In the genomic region with DNA sequence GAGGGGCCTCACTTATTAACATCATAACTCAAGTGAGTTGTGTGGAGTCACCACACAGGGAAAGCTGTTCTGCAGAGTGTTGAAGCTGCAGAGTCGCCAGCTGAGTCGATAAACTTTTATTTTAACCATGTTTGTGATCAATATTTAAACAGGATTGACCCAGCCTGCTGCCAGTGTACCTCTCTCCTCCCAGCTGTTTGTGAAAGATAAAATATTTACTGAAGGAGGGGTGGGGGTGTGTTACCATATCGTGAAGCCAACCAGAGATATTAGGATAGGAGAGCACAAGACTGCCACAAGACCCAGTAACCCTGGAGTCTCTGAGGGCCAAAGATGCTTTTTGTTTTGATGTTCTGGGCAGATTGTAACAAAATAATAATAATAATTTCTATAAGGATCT, we compare ENCODE assay signal across 26 mouse cellular contexts.
DNase-seq lines count a peak whose midpoint lies in the region; ATAC-seq lines count a peak whose summit lies in the region.
"Had no signal": no experiment of that assay in that cellular context is flagged by ENCODE, and none has a peak within 500 bp of the region (broad histone marks: within the 10 kb centered on the region; RNA-seq: fewer than 3 reads in every experiment).

No protein-coding gene starts in this region.

- ATAC-seq in neural tube, embryonic 15.5 days (ENCODE audit: low FRiP score), result 0 out of 2 replicates have a peak, but pooled peaks have one; percentile 41
- ATAC-seq in liver, embryonic 15.5 days (ENCODE audit: insufficient read depth), result peak; percentile 93
- ATAC-seq: forebrain, embryonic 16.5 days; Patski had no signal

- no peaks in the 10 kb centered on the region for H3K27me3 ChIP-seq in neural tube, embryonic 15.5 days (replicated peaks)
- no peaks in the 10 kb centered on the region for H3K27me3 ChIP-seq in liver, embryonic 15.5 days
- H3K27me3 ChIP-seq: CH12.LX; limb, embryonic 12.5 days; midbrain, embryonic 12.5 days had no signal

- H3K9ac ChIP-seq in neural tube, embryonic 15.5 days (replicated peaks), result no peak overlapping the region
- no peak overlapping the region for H3K9ac ChIP-seq in liver, embryonic 15.5 days
- H3K9ac ChIP-seq: heart, embryonic 12.5 days; limb, embryonic 12.5 days; lung, embryonic 14.5 days; midbrain, embryonic 12.5 days had no signal

- H3K36me3 ChIP-seq in neural tube, embryonic 15.5 days, result no peaks in the 10 kb centered on the region
- no peaks in the 10 kb centered on the region for H3K36me3 ChIP-seq in liver, embryonic 15.5 days (replicated peaks)
- H3K36me3 ChIP-seq: G1E; heart, embryonic 12.5 days; hindbrain, embryonic 10.5 days; limb, embryonic 12.5 days; midbrain, embryonic 12.5 days had no signal

- no peak overlapping the region for H3K4me2 ChIP-seq in neural tube, embryonic 15.5 days
- peak overlapping the region; percentile 44 for H3K4me2 ChIP-seq in liver, embryonic 15.5 days
- H3K4me2 ChIP-seq: heart, embryonic 12.5 days; limb, embryonic 12.5 days; lung, embryonic 14.5 days; midbrain, embryonic 12.5 days had no signal

- no peaks in the 10 kb centered on the region for H3K4me1 ChIP-seq in neural tube, embryonic 15.5 days
- H3K4me1 ChIP-seq in liver, embryonic 15.5 days (replicated peaks), result peaks cover 27% of the 10 kb centered on the region
- H3K4me1 ChIP-seq: heart, embryonic 12.5 days had no signal

- H3K27ac ChIP-seq in neural tube, embryonic 15.5 days (replicated peaks), result no peak overlapping the region
- H3K27ac ChIP-seq in liver, embryonic 15.5 days (replicated peaks), result peak overlapping the region; percentile 68
- H3K27ac ChIP-seq: hindbrain, embryonic 10.5 days; layer of hippocampus, adult 2 months; limb, embryonic 12.5 days; midbrain, embryonic 12.5 days had no signal

- H3K9me3 ChIP-seq in neural tube, embryonic 15.5 days (replicated peaks), result no peaks in the 10 kb centered on the region
- H3K9me3 ChIP-seq in liver, embryonic 15.5 days (replicated peaks), result no peaks in the 10 kb centered on the region
- H3K9me3 ChIP-seq: G1E; heart, embryonic 12.5 days; hindbrain, embryonic 10.5 days; limb, embryonic 12.5 days; midbrain, embryonic 12.5 days had no signal

- WGBS in neural tube, embryonic 15.5 days, result 71% methylated on average over 3 of the region's 3 CpGs
- WGBS in liver, embryonic 15.5 days (ENCODE audit: insufficient replicate concordance), result 37% methylated on average over 3 of the region's 3 CpGs

- no peak for DNase-seq in neural tube, embryonic 10.5 days (ENCODE audit: extremely low spot score, low spot score)
- DNase-seq in liver, result peak; percentile 13
- DNase-seq in heart, adult 8-10 months (ENCODE audit: low spot score), result no peak
- DNase-seq in kidney, postnatal 25 days, result no peak
- no peak for DNase-seq in adrenal gland, adult 2 months
- DNase-seq: cerebellum, adult 2 months; cerebellum, postnatal 25 days; gastrocnemius, postnatal 14 days; heart, postnatal 10 days; kidney, adult 2 months; kidney, postnatal 10 days; lung, embryonic 14.5 days; right cerebral cortex, postnatal 14 days; spleen, adult 18-20 months; thymus, adult 2 months had no signal

- H3K4me3 ChIP-seq in neural tube, embryonic 15.5 days (replicated peaks), result no peak overlapping the region
- H3K4me3 ChIP-seq in liver, embryonic 15.5 days (replicated peaks), result no peak overlapping the region
- H3K4me3 ChIP-seq: heart, embryonic 12.5 days; hindbrain, embryonic 10.5 days; layer of hippocampus, adult 2 months; limb, embryonic 12.5 days; midbrain, embryonic 12.5 days had no signal
